Mouse (Mus musculus): ENCODE data around the gene Lingo3. TPM values are rescaled to one million over a fixed set of nuclear protein-coding genes. Genes with fewer than 3 reads are reported as not detected.

Lingo3 gene
- polyA plus RNA-seq, 1 experiment from 2014 or later: 1.6 TPM

DNA sequence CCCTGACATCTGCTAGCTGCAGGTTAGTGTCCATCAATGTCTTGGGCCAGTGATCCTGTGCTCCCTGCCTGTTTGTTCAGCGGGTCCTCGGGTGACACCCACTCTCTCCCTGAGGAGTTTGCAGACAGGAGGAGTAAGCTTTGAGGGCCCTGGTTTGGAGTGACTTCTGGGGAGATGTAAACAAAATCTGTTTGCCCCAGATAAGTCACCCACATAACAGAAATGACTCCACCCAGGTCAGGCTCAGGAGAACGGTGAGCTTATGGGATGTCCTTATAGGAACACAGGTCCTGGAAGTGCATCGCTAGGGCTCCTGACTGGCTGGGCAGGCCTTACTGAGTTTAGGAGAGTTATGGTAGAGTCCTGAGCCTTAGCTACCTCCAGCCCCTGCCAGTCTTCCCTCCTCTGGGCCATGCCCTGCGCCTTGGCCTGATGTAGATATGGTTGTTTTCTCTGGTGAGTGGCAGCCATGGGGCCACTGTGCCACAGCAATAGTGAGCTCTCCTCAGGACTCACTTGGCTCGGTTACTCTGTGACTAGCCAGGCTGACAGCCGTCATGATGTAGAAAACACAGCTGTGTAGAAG, 14.6 kb upstream of the Lingo3 start:
- 82% methylated on average over 7 of the region's 7 CpGs for WGBS
- H3K36me3 ChIP-seq (replicated peaks): peaks cover 27% of the 10 kb centered on the region
- no peak overlapping the region for H3K4me3 ChIP-seq
- peaks cover 52% of the 10 kb centered on the region for H3K4me1 ChIP-seq
- H3K27me3 ChIP-seq (replicated peaks; ENCODE audit: low read depth, poor library complexity, severe bottlenecking): no peaks in the 10 kb centered on the region
- H3K9me3 ChIP-seq: no peaks in the 10 kb centered on the region
- H3K27ac ChIP-seq (replicated peaks): no peak overlapping the region
- DNase-seq (ENCODE audit: low spot score): no peak

GRCm38 (mm10) chr10:80857848-80858247, 14.0 kb upstream of the Lingo3 start:
- no peaks in the 10 kb centered on the region for H3K27me3 ChIP-seq (replicated peaks; ENCODE audit: low read depth, poor library complexity, severe bottlenecking)
- H3K9me3 ChIP-seq: no peaks in the 10 kb centered on the region
- peaks cover 27% of the 10 kb centered on the region for H3K36me3 ChIP-seq (replicated peaks)
- peaks cover 55% of the 10 kb centered on the region for H3K4me1 ChIP-seq
- H3K27ac ChIP-seq (replicated peaks): peak overlapping the region; percentile 76
- no peak for DNase-seq (ENCODE audit: low spot score)
- peak overlapping the region; percentile 34 for H3K4me3 ChIP-seq
- 42% methylated on average over 3 of the region's 3 CpGs for WGBS

- Histone ChIP-seq H3K27me3 (replicated peaks; ENCODE audit: low read depth, poor library complexity, severe bottlenecking) (no peaks in the 10 kb centered on the region), H3K36me3 (replicated peaks) (peaks cover 26% of the 10 kb centered on the region), H3K9me3 (no peaks in the 10 kb centered on the region), H3K4me3 (peak overlapping the region; percentile 34), H3K27ac (replicated peaks) (peak overlapping the region; percentile 76), H3K4me1 (peaks cover 55% of the 10 kb centered on the region)
- WGBS: 41% methylated on average over 8 of the region's 8 CpGs
- no peak for DNase-seq (ENCODE audit: low spot score)
Measured at GRCm38 (mm10) chr10:80857386-80857785, 13.5 kb upstream of the Lingo3 start.

- 0 out of 2 replicates have a peak overlapping the region, but pooled peaks have one; percentile 76 for H3K27ac ChIP-seq (replicated peaks)
- 70% methylated on average over 5 of the region's 5 CpGs for WGBS
- H3K4me1 ChIP-seq: peaks cover 55% of the 10 kb centered on the region
Measured at GRCm38 (mm10) chr10:80856908-80857307, 13.1 kb upstream of the Lingo3 start.

GRCm38 (mm10) chr10:80856267-80856666, 12.4 kb upstream of the Lingo3 start:
- Histone ChIP-seq H3K27me3 (replicated peaks; ENCODE audit: low read depth, poor library complexity, severe bottlenecking) (no peaks in the 10 kb centered on the region), H3K27ac (replicated peaks) (peak overlapping the region; percentile 19; the same call in 1 of the 2 replicates), H3K4me3 (peak overlapping the region; percentile 100), H3K4me1 (peaks cover 55% of the 10 kb centered on the region), H3K9me3 (no peaks in the 10 kb centered on the region), H3K36me3 (replicated peaks) (peaks cover 26% of the 10 kb centered on the region)
- WGBS: 57% methylated on average over 3 of the region's 3 CpGs
- DNase-seq (ENCODE audit: low spot score): peak; percentile 41

More at GRCm38 (mm10) chr10:80856908-80857307, 13.1 kb upstream of the Lingo3 start:
- no peaks in the 10 kb centered on the region for H3K27me3 ChIP-seq (replicated peaks; ENCODE audit: low read depth, poor library complexity, severe bottlenecking)
- H3K9me3 ChIP-seq: no peaks in the 10 kb centered on the region
- DNase-seq (ENCODE audit: low spot score): no peak
- H3K4me3 ChIP-seq: peak overlapping the region; percentile 34; the same call in 1 of the 2 replicates
- H3K36me3 ChIP-seq (replicated peaks): peaks cover 26% of the 10 kb centered on the region

DNA sequence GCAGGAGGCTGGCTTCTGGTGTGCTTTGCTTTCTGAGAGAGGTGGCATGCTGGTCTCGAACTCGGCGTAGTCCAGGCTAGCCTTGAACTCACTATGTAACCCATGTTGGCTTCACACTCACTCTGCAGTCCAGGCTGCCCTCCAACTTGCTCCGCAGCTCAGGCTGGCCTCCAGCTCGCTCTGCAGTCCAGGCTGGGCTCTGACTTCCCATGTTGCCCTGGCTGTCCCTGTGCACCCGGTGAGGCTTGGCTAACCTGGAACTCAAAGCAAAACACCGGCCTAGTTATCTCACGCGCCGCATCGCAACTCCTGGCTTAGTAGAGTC, 11.9 kb upstream of the Lingo3 start:
- peak overlapping the region; percentile 91 for H3K27ac ChIP-seq (replicated peaks)

GRCm38 (mm10) chr10:80854913-80855748, 11.3 kb upstream of the Lingo3 start, which contains the start of the genes Lsm7 and Sppl2b:
TSS of gene Lsm7 (minus strand) at chr10:80855209.
TSS of gene Sppl2b (plus strand) at chr10:80855275.
- H3K27ac ChIP-seq (replicated peaks): peak within 1 kb of the TSS; percentile 91
- H3K27me3 ChIP-seq (replicated peaks; ENCODE audit: low read depth, poor library complexity, severe bottlenecking): no peaks in the 10 kb centered on the region
- peaks cover 34% of the 10 kb centered on the region for H3K36me3 ChIP-seq (replicated peaks)
- WGBS: under 1% methylated on average over 81 of the region's 81 CpGs
- H3K4me1 ChIP-seq: peaks cover 55% of the 10 kb centered on the region
- no peaks in the 10 kb centered on the region for H3K9me3 ChIP-seq
- peak within 1 kb of the TSS; percentile 100 for H3K4me3 ChIP-seq
- peak; percentile 98 for DNase-seq (ENCODE audit: low spot score)

More for the DNA sequence above, 11.9 kb upstream of the Lingo3 start:
- WGBS: 27% methylated on average over 11 of the region's 11 CpGs
- peaks cover 55% of the 10 kb centered on the region for H3K4me1 ChIP-seq
- no peaks in the 10 kb centered on the region for H3K27me3 ChIP-seq (replicated peaks; ENCODE audit: low read depth, poor library complexity, severe bottlenecking)
- peaks cover 28% of the 10 kb centered on the region for H3K36me3 ChIP-seq (replicated peaks)
- DNase-seq (ENCODE audit: low spot score): peak; percentile 37
- peak overlapping the region; percentile 100 for H3K4me3 ChIP-seq
- no peaks in the 10 kb centered on the region for H3K9me3 ChIP-seq

DNA sequence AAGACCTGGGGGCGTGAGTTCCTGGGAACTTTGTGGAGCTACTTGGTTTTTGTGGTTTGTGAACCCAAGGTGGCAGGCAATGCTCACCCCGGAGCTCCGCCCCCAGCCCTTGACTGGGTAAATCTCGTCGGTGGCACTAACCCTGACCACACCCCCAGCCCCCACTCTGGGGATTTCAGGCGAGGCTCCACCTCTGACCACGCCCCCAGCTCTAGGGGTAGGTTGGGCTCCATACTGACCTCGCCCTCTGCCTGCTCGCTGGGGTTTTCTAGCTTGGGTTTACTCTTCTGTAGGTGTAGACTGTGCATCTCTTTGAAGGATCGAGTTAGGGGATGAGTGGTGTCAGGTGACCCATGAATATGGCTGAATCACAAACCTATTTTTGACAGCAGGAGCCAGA, 4.7 kb upstream of the Lingo3 start:
- Histone ChIP-seq H3K27ac (replicated peaks) (no peak overlapping the region), H3K27me3 (replicated peaks; ENCODE audit: low read depth, poor library complexity, severe bottlenecking) (peaks cover 30% of the 10 kb centered on the region), H3K4me3 (0 out of 2 replicates have a peak overlapping the region, but pooled peaks have one; percentile 8), H3K4me1 (peaks cover 26% of the 10 kb centered on the region), H3K36me3 (replicated peaks) (peaks cover 34% of the 10 kb centered on the region), H3K9me3 (no peaks in the 10 kb centered on the region)
- 10% methylated on average over 10 of the region's 10 CpGs for WGBS
- DNase-seq (ENCODE audit: low spot score): peak; percentile 57

- no peak overlapping the region for H3K27ac ChIP-seq (replicated peaks)
- H3K27me3 ChIP-seq (replicated peaks; ENCODE audit: low read depth, poor library complexity, severe bottlenecking): peaks cover 58% of the 10 kb centered on the region
- peaks cover 9% of the 10 kb centered on the region for H3K36me3 ChIP-seq (replicated peaks)
- no peak for DNase-seq (ENCODE audit: low spot score)
- WGBS: 81% methylated on average over 12 of the region's 12 CpGs
- H3K4me3 ChIP-seq: no peak overlapping the region
- no peaks in the 10 kb centered on the region for H3K9me3 ChIP-seq
- H3K4me1 ChIP-seq: peaks cover 38% of the 10 kb centered on the region
Measured at GRCm38 (mm10) chr10:80845732-80846131, 1.9 kb upstream of the Lingo3 start.

DNA sequence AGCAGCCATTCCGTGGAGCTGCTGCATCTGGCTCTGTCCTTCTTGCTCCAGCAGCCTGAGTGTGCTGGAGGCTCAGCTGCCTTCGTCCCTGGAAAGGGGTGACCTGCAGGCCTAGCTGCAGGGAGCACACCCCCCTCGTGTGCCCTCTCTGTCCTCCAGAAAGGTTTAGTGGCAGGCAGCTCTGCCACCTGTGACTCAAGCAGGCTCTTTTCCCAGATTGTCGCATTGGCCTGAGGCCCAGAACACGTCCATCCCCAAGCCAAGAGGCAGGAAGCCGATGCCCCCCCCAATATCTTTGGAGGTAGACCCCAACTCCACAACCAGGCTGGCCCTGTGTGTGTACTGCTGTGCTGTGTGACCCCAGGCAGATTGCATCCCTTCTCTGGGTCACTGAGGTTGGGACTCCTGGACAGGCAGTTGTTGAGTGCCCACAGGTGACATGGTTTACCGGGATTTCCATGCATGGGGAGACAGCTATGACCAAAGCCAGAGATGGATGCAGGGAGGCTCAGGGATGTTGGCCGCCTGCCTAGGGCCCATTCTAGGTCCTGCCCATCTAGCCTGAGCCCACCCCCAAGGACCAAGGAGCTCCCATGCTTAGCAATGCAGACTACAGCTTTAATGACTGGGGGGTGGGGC, 1.3 kb upstream of the Lingo3 start:
- peak overlapping the region; percentile 65; the same call in 1 of the 2 replicates for H3K4me3 ChIP-seq
- peaks cover 63% of the 10 kb centered on the region for H3K27me3 ChIP-seq (replicated peaks; ENCODE audit: low read depth, poor library complexity, severe bottlenecking)
- no peaks in the 10 kb centered on the region for H3K9me3 ChIP-seq
- no peak overlapping the region for H3K27ac ChIP-seq (replicated peaks)
- peaks cover 3% of the 10 kb centered on the region for H3K36me3 ChIP-seq (replicated peaks)
- 68% methylated on average over 8 of the region's 8 CpGs for WGBS
- H3K4me1 ChIP-seq: peaks cover 38% of the 10 kb centered on the region
- DNase-seq (ENCODE audit: low spot score): no peak

DNA sequence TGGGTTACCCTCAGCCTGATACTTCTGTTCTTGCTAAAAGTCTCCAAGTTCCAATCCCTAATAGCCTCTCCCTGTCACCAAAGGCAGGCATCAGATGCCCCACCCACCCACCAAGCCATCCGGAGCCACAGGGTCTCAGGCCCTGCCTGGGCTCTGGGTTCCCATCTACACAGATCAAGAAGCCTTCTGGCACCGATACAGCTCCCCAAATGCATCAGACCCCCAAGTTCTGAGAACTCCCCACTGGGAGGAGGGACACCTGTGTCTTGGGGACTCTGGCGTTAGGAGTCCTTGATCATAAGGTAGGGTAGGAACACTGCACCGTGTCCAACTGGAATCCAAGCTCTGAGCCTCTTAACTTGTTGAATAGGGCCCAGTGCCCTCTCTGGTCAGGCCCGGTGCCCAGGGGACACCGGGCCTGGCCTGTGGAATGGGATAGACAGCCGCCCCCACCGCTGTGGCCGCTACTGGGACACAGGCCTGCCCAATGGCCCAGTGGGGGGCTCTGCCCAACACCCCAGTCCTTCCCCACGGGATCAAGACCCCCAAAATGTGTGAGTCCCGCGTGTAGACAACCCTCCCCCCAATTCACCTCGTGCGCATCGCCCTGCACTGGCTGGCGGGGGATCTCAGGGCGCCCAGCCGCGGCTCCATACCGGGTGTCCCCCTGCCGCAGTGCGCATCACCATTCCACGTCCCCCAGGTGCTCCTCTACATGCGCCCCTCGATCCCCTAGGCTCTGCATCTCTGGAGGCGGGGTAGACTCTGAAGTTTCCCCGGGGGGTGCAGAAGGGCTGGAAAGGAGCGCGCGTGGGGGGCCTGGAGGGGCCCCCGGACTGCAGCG, 530 bp downstream of the Lingo3 start:
- H3K4me1 ChIP-seq: peaks cover 28% of the 10 kb centered on the region
- H3K27ac ChIP-seq (replicated peaks): peak overlapping the region; percentile 65
- 9% methylated on average over 32 of the region's 32 CpGs for WGBS
- H3K4me3 ChIP-seq: peak overlapping the region; percentile 65
- H3K27me3 ChIP-seq (replicated peaks; ENCODE audit: low read depth, poor library complexity, severe bottlenecking): peaks cover 65% of the 10 kb centered on the region
- peak; percentile 24 for DNase-seq (ENCODE audit: low spot score)
- no peaks in the 10 kb centered on the region for H3K9me3 ChIP-seq
- no peaks in the 10 kb centered on the region for H3K36me3 ChIP-seq (replicated peaks)

GRCm38 (mm10) chr10:80842334-80842733, 1.5 kb downstream of the Lingo3 start:
- Histone ChIP-seq H3K27me3 (replicated peaks; ENCODE audit: low read depth, poor library complexity, severe bottlenecking) (peaks cover 74% of the 10 kb centered on the region), H3K27ac (replicated peaks) (no peak overlapping the region), H3K4me3 (no peak overlapping the region), H3K4me1 (peaks cover 35% of the 10 kb centered on the region), H3K36me3 (replicated peaks) (no peaks in the 10 kb centered on the region), H3K9me3 (no peaks in the 10 kb centered on the region)
- no peak for DNase-seq (ENCODE audit: low spot score)
- WGBS: 82% methylated on average over 15 of the region's 15 CpGs
